Mouse (Mus musculus): ENCODE results near the gene Acot4. TPM values are rescaled to one million over a fixed set of nuclear protein-coding genes. Genes with fewer than 3 reads are reported as not detected.
A peak's percentile ranks its signal among the peaks of the same experiment; 100 is the strongest.

Gene Acot4
- total and polyA plus RNA-seq, 2 experiments from 2014 or later: 0.68 to 1.8 TPM

GRCm38 (mm10) chr12:84060946-84061345, 22.8 kb downstream of the Acot4 start:
- H3K4me1 ChIP-seq (ENCODE audit: insufficient read depth, low read length): no peaks in the 10 kb centered on the region
- no peaks in the 10 kb centered on the region for H3K36me3 ChIP-seq (ENCODE audit: insufficient read depth, low read length)
- 42% methylated on average over 2 of the region's 2 CpGs for WGBS
- H3K27ac ChIP-seq: no peak overlapping the region
- ATAC-seq (no peak), DNase-seq (ENCODE audit: low spot score) (peak; percentile 16)
- H3K27me3 ChIP-seq (ENCODE audit: insufficient read depth, low read length): 0 out of 2 replicates have a peak, but pooled peaks cover 2% of the 10 kb centered on the region
- TF ChIP-seq CTCF (IDR thresholded peaks at IDR 0.05; ENCODE audit: low read depth): peak; percentile 40
- no peak overlapping the region for H3K4me3 ChIP-seq (ENCODE audit: low read length)
- H3K9ac ChIP-seq (replicated peaks; ENCODE audit: low read length): no peak overlapping the region
- no peaks in the 10 kb centered on the region for H3K9me3 ChIP-seq (ENCODE audit: low read length)
- no peak overlapping the region for H3K4me2 ChIP-seq (ENCODE audit: low read depth, low read length)

GRCm38 (mm10) chr12:84062336-84062735, 24.2 kb downstream of the Acot4 start:
- no peak overlapping the region for H3K27ac ChIP-seq
- TF ChIP-seq CTCF (IDR thresholded peaks at IDR 0.05; ENCODE audit: low read depth): no peak
- no peak overlapping the region for H3K9ac ChIP-seq (replicated peaks; ENCODE audit: low read length)
- H3K9me3 ChIP-seq (ENCODE audit: low read length): no peaks in the 10 kb centered on the region
- no peaks in the 10 kb centered on the region for H3K36me3 ChIP-seq (ENCODE audit: insufficient read depth, low read length)
- 96% methylated on average over 20 of the region's 20 CpGs for WGBS
- H3K4me3 ChIP-seq (ENCODE audit: low read length): no peak overlapping the region
- ATAC-seq (no peak), DNase-seq (ENCODE audit: low spot score) (no peak)
- H3K4me2 ChIP-seq (ENCODE audit: low read depth, low read length): no peak overlapping the region
- no peaks in the 10 kb centered on the region for H3K4me1 ChIP-seq (ENCODE audit: insufficient read depth, low read length)
- H3K27me3 ChIP-seq (ENCODE audit: insufficient read depth, low read length): 0 out of 2 replicates have a peak, but pooled peaks cover 2% of the 10 kb centered on the region

GRCm38 (mm10) chr12:84063228-84063627, 25.0 kb downstream of the Acot4 start:
- DNase-seq (ENCODE audit: low spot score) (no peak), ATAC-seq (no peak)
- TF ChIP-seq CTCF (IDR thresholded peaks at IDR 0.05; ENCODE audit: low read depth): peak; percentile 31
- Histone ChIP-seq H3K4me3 (ENCODE audit: low read length) (no peak overlapping the region), H3K9ac (replicated peaks; ENCODE audit: low read length) (no peak overlapping the region), H3K4me1 (ENCODE audit: insufficient read depth, low read length) (no peaks in the 10 kb centered on the region), H3K36me3 (ENCODE audit: insufficient read depth, low read length) (no peaks in the 10 kb centered on the region), H3K27ac (no peak overlapping the region), H3K4me2 (ENCODE audit: low read depth, low read length) (no peak overlapping the region), H3K9me3 (ENCODE audit: low read length) (no peaks in the 10 kb centered on the region), H3K27me3 (ENCODE audit: insufficient read depth, low read length) (0 out of 2 replicates have a peak, but pooled peaks cover 3% of the 10 kb centered on the region)
- 76% methylated on average over 5 of the region's 5 CpGs for WGBS

GRCm38 (mm10) chr12:84063833-84064232, 25.7 kb downstream of the Acot4 start:
- ATAC-seq: no peak
- 0 out of 2 replicates have a peak, but pooled peaks cover 9% of the 10 kb centered on the region for H3K27me3 ChIP-seq (ENCODE audit: insufficient read depth, low read length)
- no peaks in the 10 kb centered on the region for H3K9me3 ChIP-seq (ENCODE audit: low read length)
- no peaks in the 10 kb centered on the region for H3K4me1 ChIP-seq (ENCODE audit: insufficient read depth, low read length)
- no peak overlapping the region for H3K4me3 ChIP-seq (ENCODE audit: low read length)
- no peaks in the 10 kb centered on the region for H3K36me3 ChIP-seq (ENCODE audit: insufficient read depth, low read length)
- no peak for TF ChIP-seq CTCF (IDR thresholded peaks at IDR 0.05; ENCODE audit: low read depth)
- no peak for DNase-seq (ENCODE audit: low spot score)
- no peak overlapping the region for H3K9ac ChIP-seq (replicated peaks; ENCODE audit: low read length)
- no peak overlapping the region for H3K27ac ChIP-seq
- WGBS: 82% methylated on average over 2 of the region's 2 CpGs
- H3K4me2 ChIP-seq (ENCODE audit: low read depth, low read length): no peak overlapping the region

GRCm38 (mm10) chr12:84064621-84065020, 26.4 kb downstream of the Acot4 start:
- no peak for ATAC-seq
- WGBS: 68% methylated on average over 8 of the region's 8 CpGs
- TF ChIP-seq CTCF (IDR thresholded peaks at IDR 0.05; ENCODE audit: low read depth): no peak

GRCm38 (mm10) chr12:84067752-84068151, 29.6 kb downstream of the Acot4 start:
- no peaks in the 10 kb centered on the region for H3K9me3 ChIP-seq (ENCODE audit: low read length)
- H3K27ac ChIP-seq: no peak overlapping the region
- no peak for TF ChIP-seq CTCF (IDR thresholded peaks at IDR 0.05; ENCODE audit: low read depth)
- no peaks in the 10 kb centered on the region for H3K36me3 ChIP-seq (ENCODE audit: insufficient read depth, low read length)
- WGBS: 88% methylated on average over 4 of the region's 4 CpGs
- no peak overlapping the region for H3K9ac ChIP-seq (replicated peaks; ENCODE audit: low read length)
- no peak overlapping the region for H3K4me2 ChIP-seq (ENCODE audit: low read depth, low read length)
- ATAC-seq (no peak), DNase-seq (ENCODE audit: low spot score) (no peak)
- no peak overlapping the region for H3K4me3 ChIP-seq (ENCODE audit: low read length)
- 0 out of 2 replicates have a peak, but pooled peaks cover 12% of the 10 kb centered on the region for H3K27me3 ChIP-seq (ENCODE audit: insufficient read depth, low read length)
- H3K4me1 ChIP-seq (ENCODE audit: insufficient read depth, low read length): no peaks in the 10 kb centered on the region

More at GRCm38 (mm10) chr12:84064621-84065020, 26.4 kb downstream of the Acot4 start:
- H3K4me3 ChIP-seq (ENCODE audit: low read length): no peak overlapping the region
- H3K9ac ChIP-seq (replicated peaks; ENCODE audit: low read length): no peak overlapping the region
- 0 out of 2 replicates have a peak, but pooled peaks cover 12% of the 10 kb centered on the region for H3K27me3 ChIP-seq (ENCODE audit: insufficient read depth, low read length)
- H3K4me1 ChIP-seq (ENCODE audit: insufficient read depth, low read length): no peaks in the 10 kb centered on the region
- H3K9me3 ChIP-seq (ENCODE audit: low read length): no peaks in the 10 kb centered on the region
- H3K27ac ChIP-seq: no peak overlapping the region
- H3K36me3 ChIP-seq (ENCODE audit: insufficient read depth, low read length): no peaks in the 10 kb centered on the region
- H3K4me2 ChIP-seq (ENCODE audit: low read depth, low read length): no peak overlapping the region
- no peak for DNase-seq (ENCODE audit: low spot score)

GRCm38 (mm10) chr12:84068296-84068695, 30.1 kb downstream of the Acot4 start:
- Histone ChIP-seq H3K4me2 (ENCODE audit: low read depth, low read length) (no peak overlapping the region), H3K4me1 (ENCODE audit: insufficient read depth, low read length) (no peaks in the 10 kb centered on the region), H3K36me3 (ENCODE audit: insufficient read depth, low read length) (no peaks in the 10 kb centered on the region), H3K27ac (no peak overlapping the region), H3K4me3 (ENCODE audit: low read length) (no peak overlapping the region), H3K9ac (replicated peaks; ENCODE audit: low read length) (no peak overlapping the region), H3K27me3 (ENCODE audit: insufficient read depth, low read length) (0 out of 2 replicates have a peak, but pooled peaks cover 12% of the 10 kb centered on the region), H3K9me3 (ENCODE audit: low read length) (no peaks in the 10 kb centered on the region)
- WGBS: 52% methylated on average over 8 of the region's 8 CpGs
- no peak for TF ChIP-seq CTCF (IDR thresholded peaks at IDR 0.05; ENCODE audit: low read depth)
- ATAC-seq: no peak
- no peak for DNase-seq (ENCODE audit: low spot score)
